Mouse (Mus musculus): ENCODE data around the gene Hdhd3. TPM values are rescaled to one million over a fixed set of nuclear protein-coding genes. Genes with fewer than 3 reads are reported as not detected.

The Hdhd3 gene
- polyA plus RNA-seq, 1 experiment from 2014 or later = 12.6 TPM

DNA sequence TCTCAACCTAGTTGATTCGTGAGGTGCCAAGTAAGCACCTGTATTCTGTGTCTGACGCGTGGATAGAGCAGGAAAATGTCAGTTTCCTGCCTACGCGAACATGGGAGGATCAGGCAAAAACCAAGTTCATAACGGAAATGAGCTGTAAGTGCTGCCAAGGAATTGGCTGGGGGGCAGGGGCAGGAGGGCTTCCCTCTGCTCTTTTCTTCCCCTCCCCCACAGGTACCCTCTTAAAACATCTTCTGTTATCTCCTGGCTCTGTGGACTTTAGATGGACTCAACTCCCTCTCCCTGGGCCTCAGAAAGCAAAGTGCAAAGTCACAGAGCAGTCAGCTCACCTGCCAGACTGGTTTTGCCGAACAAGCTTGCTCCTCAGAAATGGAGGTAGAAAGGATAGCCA is 298 bp downstream of the Hdhd3 start:
- H3K4me3 ChIP-seq (ENCODE audit: low read depth, low read length) = no peak overlapping the region
- H3K4me2 ChIP-seq (ENCODE audit: low read depth, low read length) = no peak overlapping the region
- no peak for ATAC-seq (ENCODE audit: low read depth)
- no peak overlapping the region for H3K9ac ChIP-seq (ENCODE audit: low read depth, low read length)
- no peak for DNase-seq (ENCODE audit: low spot score)
- H3K4me1 ChIP-seq (ENCODE audit: control insufficient read depth, insufficient read depth, low read length) = 0 out of 2 replicates have a peak, but pooled peaks cover 3% of the 10 kb centered on the region
- no peak overlapping the region for H3K27ac ChIP-seq (replicated peaks; ENCODE audit: low read depth, low read length)
- WGBS = 75% methylated on average over 7 of the region's 7 CpGs
- H3K27me3 ChIP-seq (replicated peaks; ENCODE audit: control insufficient read depth, insufficient read depth, low read length) = no peaks in the 10 kb centered on the region
- H3K36me3 ChIP-seq (ENCODE audit: control insufficient read depth, insufficient read depth, low read length) = peaks cover 21% of the 10 kb centered on the region
- H3K9me3 ChIP-seq (ENCODE audit: control insufficient read depth, low read length) = no peaks in the 10 kb centered on the region

DNA sequence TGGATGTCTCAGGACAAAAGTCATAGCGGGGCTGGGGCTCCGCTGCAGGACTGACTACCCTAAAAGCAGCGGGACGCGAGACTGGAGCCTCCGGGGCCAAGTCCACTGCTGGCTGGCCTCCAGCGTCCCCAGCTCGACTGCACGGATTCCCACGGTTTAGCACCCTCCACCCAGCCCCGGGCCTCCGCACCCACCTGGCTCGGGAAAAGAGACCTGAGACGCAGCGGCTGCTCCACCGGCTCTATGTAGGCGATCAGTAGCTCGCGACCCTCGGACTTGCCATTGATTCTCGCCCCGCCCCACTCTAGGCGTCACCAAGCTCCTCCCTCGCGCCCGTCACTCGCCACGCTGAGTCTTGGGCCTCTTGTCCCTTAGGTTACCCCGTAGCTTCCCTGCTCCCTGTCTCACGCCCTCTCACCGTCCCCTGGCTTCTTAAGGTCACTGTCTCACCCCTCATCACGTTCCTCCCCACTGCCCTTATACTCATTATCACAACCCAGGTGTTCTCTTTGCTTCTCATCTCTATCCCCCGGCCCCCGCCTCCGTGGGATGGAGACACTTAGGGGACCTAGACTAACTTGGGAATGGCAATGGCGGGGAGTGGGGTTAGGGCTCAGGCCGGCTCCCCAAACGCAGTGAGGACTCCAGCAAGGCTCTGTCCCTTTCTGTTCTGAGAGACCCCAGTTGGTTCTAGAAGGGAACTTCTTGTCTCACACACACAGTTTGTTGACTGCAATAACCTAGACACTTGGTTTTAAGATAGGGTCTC is 1.1 kb downstream of the Hdhd3 start:
- DNase-seq (ENCODE audit: low spot score) (peak; percentile 95), ATAC-seq (ENCODE audit: low read depth) (peak; percentile 97)
- Histone ChIP-seq H3K9me3 (ENCODE audit: control insufficient read depth, low read length) (no peaks in the 10 kb centered on the region), H3K27ac (replicated peaks; ENCODE audit: low read depth, low read length) (peak overlapping the region; percentile 41), H3K9ac (ENCODE audit: low read depth, low read length) (peak overlapping the region; percentile 79), H3K27me3 (replicated peaks; ENCODE audit: control insufficient read depth, insufficient read depth, low read length) (no peaks in the 10 kb centered on the region), H3K4me2 (ENCODE audit: low read depth, low read length) (peak overlapping the region; percentile 76), H3K36me3 (ENCODE audit: control insufficient read depth, insufficient read depth, low read length) (peaks cover 16% of the 10 kb centered on the region), H3K4me1 (ENCODE audit: control insufficient read depth, insufficient read depth, low read length) (0 out of 2 replicates have a peak, but pooled peaks cover 3% of the 10 kb centered on the region), H3K4me3 (ENCODE audit: low read depth, low read length) (peak overlapping the region; percentile 78)
- 5% methylated on average over 16 of the region's 38 CpGs for WGBS

GRCm38 (mm10) chr4:62501534-62501933 is 1.7 kb downstream of the Hdhd3 start:
- ATAC-seq (ENCODE audit: low read depth) = peak; percentile 7; the same call in 1 of the 2 replicates
- DNase-seq (ENCODE audit: low spot score) = no peak
- 3% methylated on average over 7 of the region's 7 CpGs for WGBS

DNA sequence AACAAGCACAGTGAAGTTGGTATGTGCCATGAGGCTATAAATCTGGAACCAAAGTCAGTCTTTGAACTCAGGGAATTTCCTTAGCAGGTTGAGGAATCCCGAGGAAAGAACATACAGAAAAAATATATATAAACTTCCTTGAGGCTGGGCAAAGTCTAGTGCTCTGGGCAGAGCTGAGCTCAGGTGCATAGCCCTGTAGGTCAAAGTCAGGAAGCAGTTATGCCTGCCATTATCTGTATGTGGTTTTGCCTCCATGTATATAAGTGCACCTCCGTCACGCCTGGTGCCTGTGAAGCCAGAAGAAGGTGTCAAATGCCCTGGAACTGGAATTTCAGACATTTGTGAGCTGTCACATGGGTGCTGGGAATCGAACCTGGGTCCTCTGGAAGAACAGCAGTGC is 2.5 kb downstream of the Hdhd3 start:
- DNase-seq (ENCODE audit: low spot score) (no peak), ATAC-seq (ENCODE audit: low read depth) (no peak)
- Histone ChIP-seq H3K27ac (replicated peaks; ENCODE audit: low read depth, low read length) (no peak overlapping the region), H3K4me1 (ENCODE audit: control insufficient read depth, insufficient read depth, low read length) (0 out of 2 replicates have a peak, but pooled peaks cover 3% of the 10 kb centered on the region), H3K9me3 (ENCODE audit: control insufficient read depth, low read length) (no peaks in the 10 kb centered on the region), H3K27me3 (replicated peaks; ENCODE audit: control insufficient read depth, insufficient read depth, low read length) (no peaks in the 10 kb centered on the region), H3K4me3 (ENCODE audit: low read depth, low read length) (no peak overlapping the region), H3K36me3 (ENCODE audit: control insufficient read depth, insufficient read depth, low read length) (peaks cover 16% of the 10 kb centered on the region), H3K4me2 (ENCODE audit: low read depth, low read length) (peak overlapping the region; percentile 76; the same call in 1 of the 2 replicates), H3K9ac (ENCODE audit: low read depth, low read length) (no peak overlapping the region)
- WGBS = 87% methylated on average over 4 of the region's 4 CpGs

More at GRCm38 (mm10) chr4:62501534-62501933, 1.7 kb downstream of the Hdhd3 start:
- H3K4me1 ChIP-seq (ENCODE audit: control insufficient read depth, insufficient read depth, low read length) = 0 out of 2 replicates have a peak, but pooled peaks cover 3% of the 10 kb centered on the region
- peak overlapping the region; percentile 79 for H3K9ac ChIP-seq (ENCODE audit: low read depth, low read length)
- H3K27me3 ChIP-seq (replicated peaks; ENCODE audit: control insufficient read depth, insufficient read depth, low read length) = no peaks in the 10 kb centered on the region
- H3K27ac ChIP-seq (replicated peaks; ENCODE audit: low read depth, low read length) = peak overlapping the region; percentile 41
- no peaks in the 10 kb centered on the region for H3K9me3 ChIP-seq (ENCODE audit: control insufficient read depth, low read length)
- H3K36me3 ChIP-seq (ENCODE audit: control insufficient read depth, insufficient read depth, low read length) = peaks cover 16% of the 10 kb centered on the region
- H3K4me2 ChIP-seq (ENCODE audit: low read depth, low read length) = peak overlapping the region; percentile 76
- H3K4me3 ChIP-seq (ENCODE audit: low read depth, low read length) = peak overlapping the region; percentile 78

DNA sequence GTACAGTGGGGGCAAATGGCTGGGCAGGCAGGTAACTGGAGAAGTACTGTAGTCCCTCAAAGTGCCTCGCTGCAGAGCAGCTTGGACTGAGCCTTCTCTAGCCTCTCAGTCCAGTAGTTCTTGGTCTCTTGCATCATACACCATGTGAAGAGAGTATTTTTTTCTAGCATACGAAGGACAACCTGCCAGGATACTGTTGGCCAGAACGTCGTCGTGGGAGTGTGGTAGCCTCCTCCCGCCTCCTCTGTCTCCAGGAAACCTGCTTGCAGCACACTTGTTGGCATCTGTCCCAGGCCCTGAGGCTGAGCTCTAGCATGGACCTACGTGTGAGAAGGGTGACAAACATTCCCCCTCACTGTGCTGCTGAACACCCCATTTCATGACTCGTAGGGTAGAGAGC is 6.5 kb downstream of the Hdhd3 start:
- Histone ChIP-seq H3K27ac (replicated peaks; ENCODE audit: low read depth, low read length) (no peak overlapping the region), H3K4me3 (ENCODE audit: low read depth, low read length) (no peak overlapping the region), H3K36me3 (ENCODE audit: control insufficient read depth, insufficient read depth, low read length) (peaks cover 16% of the 10 kb centered on the region), H3K4me1 (ENCODE audit: control insufficient read depth, insufficient read depth, low read length) (no peaks in the 10 kb centered on the region), H3K9ac (ENCODE audit: low read depth, low read length) (no peak overlapping the region), H3K4me2 (ENCODE audit: low read depth, low read length) (no peak overlapping the region), H3K27me3 (replicated peaks; ENCODE audit: control insufficient read depth, insufficient read depth, low read length) (no peaks in the 10 kb centered on the region), H3K9me3 (ENCODE audit: control insufficient read depth, low read length) (no peaks in the 10 kb centered on the region)
- DNase-seq (ENCODE audit: low spot score) (no peak), ATAC-seq (ENCODE audit: low read depth) (no peak)
- 72% methylated on average over 8 of the region's 8 CpGs for WGBS

- Histone ChIP-seq H3K27me3 (replicated peaks; ENCODE audit: control insufficient read depth, insufficient read depth, low read length) (no peaks in the 10 kb centered on the region), H3K4me1 (ENCODE audit: control insufficient read depth, insufficient read depth, low read length) (no peaks in the 10 kb centered on the region), H3K9me3 (ENCODE audit: control insufficient read depth, low read length) (no peaks in the 10 kb centered on the region), H3K36me3 (ENCODE audit: control insufficient read depth, insufficient read depth, low read length) (peaks cover 16% of the 10 kb centered on the region), H3K27ac (replicated peaks; ENCODE audit: low read depth, low read length) (no peak overlapping the region), H3K4me2 (ENCODE audit: low read depth, low read length) (no peak overlapping the region), H3K4me3 (ENCODE audit: low read depth, low read length) (no peak overlapping the region), H3K9ac (ENCODE audit: low read depth, low read length) (no peak overlapping the region)
- 80% methylated on average over 8 of the region's 8 CpGs for WGBS
- ATAC-seq (ENCODE audit: low read depth) (no peak), DNase-seq (ENCODE audit: low spot score) (no peak)
Observed at GRCm38 (mm10) chr4:62495946-62496345, 7.3 kb downstream of the Hdhd3 start.

GRCm38 (mm10) chr4:62494230-62494629 is 9.0 kb downstream of the Hdhd3 start:
- Histone ChIP-seq H3K27me3 (replicated peaks; ENCODE audit: control insufficient read depth, insufficient read depth, low read length) (no peaks in the 10 kb centered on the region), H3K4me1 (ENCODE audit: control insufficient read depth, insufficient read depth, low read length) (no peaks in the 10 kb centered on the region), H3K9ac (ENCODE audit: low read depth, low read length) (no peak overlapping the region), H3K9me3 (ENCODE audit: control insufficient read depth, low read length) (no peaks in the 10 kb centered on the region), H3K4me3 (ENCODE audit: low read depth, low read length) (no peak overlapping the region), H3K4me2 (ENCODE audit: low read depth, low read length) (no peak overlapping the region), H3K27ac (replicated peaks; ENCODE audit: low read depth, low read length) (no peak overlapping the region), H3K36me3 (ENCODE audit: control insufficient read depth, insufficient read depth, low read length) (peaks cover 9% of the 10 kb centered on the region)
- ATAC-seq (ENCODE audit: low read depth) (no peak), DNase-seq (ENCODE audit: low spot score) (no peak)
- 69% methylated on average over 9 of the region's 9 CpGs for WGBS

DNA sequence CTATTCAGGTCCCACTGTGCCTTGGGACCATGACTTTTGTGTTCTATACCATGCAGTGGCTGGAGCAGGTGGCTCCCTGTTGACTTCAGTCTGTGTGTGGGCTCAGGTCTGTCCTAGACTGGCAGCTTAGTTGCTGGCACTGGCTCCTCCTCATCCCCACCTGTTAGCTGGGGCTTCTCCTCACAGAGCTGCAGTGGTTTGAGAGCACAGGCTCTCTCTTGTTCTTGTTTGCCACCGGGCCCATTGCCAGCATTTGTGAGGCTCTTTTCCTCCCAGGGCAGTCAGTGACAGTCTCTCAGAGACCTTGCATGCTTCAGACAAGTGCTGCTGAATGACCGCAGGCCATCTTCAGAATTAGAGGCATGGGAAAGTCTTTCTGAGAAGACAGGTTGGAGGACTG is 10.6 kb downstream of the Hdhd3 start:
- no peak overlapping the region for H3K9ac ChIP-seq (ENCODE audit: low read depth, low read length)
- H3K9me3 ChIP-seq (ENCODE audit: control insufficient read depth, low read length) = no peaks in the 10 kb centered on the region
- whole genome bisulfite sequencing = 84% methylated on average over 2 of the region's 2 CpGs
- no peak overlapping the region for H3K27ac ChIP-seq (replicated peaks; ENCODE audit: low read depth, low read length)
- no peaks in the 10 kb centered on the region for H3K27me3 ChIP-seq (replicated peaks; ENCODE audit: control insufficient read depth, insufficient read depth, low read length)
- ATAC-seq (ENCODE audit: low read depth) (no peak), DNase-seq (ENCODE audit: low spot score) (no peak)
- H3K36me3 ChIP-seq (ENCODE audit: control insufficient read depth, insufficient read depth, low read length) = no peaks in the 10 kb centered on the region
- no peaks in the 10 kb centered on the region for H3K4me1 ChIP-seq (ENCODE audit: control insufficient read depth, insufficient read depth, low read length)
- H3K4me3 ChIP-seq (ENCODE audit: low read depth, low read length) = no peak overlapping the region
- H3K4me2 ChIP-seq (ENCODE audit: low read depth, low read length) = no peak overlapping the region

DNA sequence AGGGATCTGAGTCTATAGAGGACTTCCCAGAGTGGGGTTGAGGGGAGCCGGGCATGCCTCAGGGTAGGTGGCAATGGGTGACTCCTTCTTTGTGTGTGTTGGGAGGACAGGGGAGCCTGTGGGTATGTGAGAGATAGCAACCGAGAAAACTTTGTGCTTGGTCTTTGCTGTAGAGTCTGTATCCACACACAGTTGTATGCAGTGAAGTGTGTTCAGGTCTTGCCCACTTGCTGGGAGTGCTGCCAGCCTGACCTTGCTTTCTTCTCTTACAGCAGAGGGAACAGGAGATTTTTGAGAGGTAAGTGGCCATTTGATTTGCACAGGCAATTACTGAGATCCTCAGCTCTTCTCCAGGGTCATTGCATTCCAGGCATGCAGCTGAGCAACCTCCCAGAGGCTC is 15.4 kb downstream of the Hdhd3 start:
- Histone ChIP-seq H3K4me1 (ENCODE audit: control insufficient read depth, insufficient read depth, low read length) (no peaks in the 10 kb centered on the region; the same call in 1 of the 2 replicates), H3K27ac (replicated peaks; ENCODE audit: low read depth, low read length) (no peak overlapping the region), H3K27me3 (replicated peaks; ENCODE audit: control insufficient read depth, insufficient read depth, low read length) (no peaks in the 10 kb centered on the region), H3K36me3 (ENCODE audit: control insufficient read depth, insufficient read depth, low read length) (no peaks in the 10 kb centered on the region), H3K4me3 (ENCODE audit: low read depth, low read length) (no peak overlapping the region), H3K9ac (ENCODE audit: low read depth, low read length) (no peak overlapping the region), H3K4me2 (ENCODE audit: low read depth, low read length) (no peak overlapping the region), H3K9me3 (ENCODE audit: control insufficient read depth, low read length) (no peaks in the 10 kb centered on the region)
- DNase-seq (ENCODE audit: low spot score) (no peak), ATAC-seq (ENCODE audit: low read depth) (no peak)
- WGBS = 77% methylated on average over 2 of the region's 2 CpGs
